Mouse (Mus musculus): ENCODE results near the gene Msantd3. TPM values are rescaled to one million over a fixed set of nuclear protein-coding genes. Genes with fewer than 3 reads are reported as not detected.

Gene Msantd3
- polyA plus RNA-seq, 1 experiment from 2014 or later: 39.5 TPM

GRCm38 (mm10) chr4:48584421-48585240 lies 44.9 kb downstream of the Msantd3 start, which contains the start of gene Tmeff1:
Gene Tmeff1 (plus strand): TSS chr4:48585174.
- no peaks in the 10 kb centered on the region for H3K27me3 ChIP-seq (ENCODE audit: control insufficient read depth, insufficient read depth, low read length)
- H3K9me3 ChIP-seq (ENCODE audit: control insufficient read depth, low read length): no peaks in the 10 kb centered on the region
- under 1% methylated on average over 48 of the region's 64 CpGs for WGBS
- peak within 1 kb of the TSS; percentile 97 for H3K9ac ChIP-seq (ENCODE audit: low read length)
- DNase-seq (ENCODE audit: low spot score): peak; percentile 83
- H3K4me1 ChIP-seq (ENCODE audit: control insufficient read depth, insufficient read depth, low read length): no peaks in the 10 kb centered on the region; the same call in 1 of the 2 replicates
- H3K4me3 ChIP-seq (ENCODE audit: low read depth, low read length): peak within 1 kb of the TSS; percentile 95
- peak; percentile 74 for ATAC-seq (ENCODE audit: insufficient number of reproducible peaks, low FRiP score, low TSS enrichment, low read depth)
- H3K4me2 ChIP-seq (ENCODE audit: low read depth, severe bottlenecking): peak within 1 kb of the TSS; percentile 52
- H3K27ac ChIP-seq (replicated peaks; ENCODE audit: low read depth, low read length): peak within 1 kb of the TSS; percentile 97
- H3K36me3 ChIP-seq (ENCODE audit: control insufficient read depth, insufficient read depth, low read length): no peaks in the 10 kb centered on the region

- H3K9ac ChIP-seq (ENCODE audit: low read length): peak overlapping the region; percentile 97
- DNase-seq (ENCODE audit: low spot score): peak; percentile 78
- no peaks in the 10 kb centered on the region; the same call in 1 of the 2 replicates for H3K4me1 ChIP-seq (ENCODE audit: control insufficient read depth, insufficient read depth, low read length)
- no peaks in the 10 kb centered on the region for H3K27me3 ChIP-seq (ENCODE audit: control insufficient read depth, insufficient read depth, low read length)
- H3K4me3 ChIP-seq (ENCODE audit: low read depth, low read length): peak overlapping the region; percentile 95
- no peaks in the 10 kb centered on the region for H3K9me3 ChIP-seq (ENCODE audit: control insufficient read depth, low read length)
- no peaks in the 10 kb centered on the region for H3K36me3 ChIP-seq (ENCODE audit: control insufficient read depth, insufficient read depth, low read length)
- peak overlapping the region; percentile 97 for H3K27ac ChIP-seq (replicated peaks; ENCODE audit: low read depth, low read length)
- ATAC-seq (ENCODE audit: insufficient number of reproducible peaks, low FRiP score, low TSS enrichment, low read depth): peak; percentile 73
- WGBS: under 1% methylated on average over 72 of the region's 92 CpGs
- peak overlapping the region; percentile 52 for H3K4me2 ChIP-seq (ENCODE audit: low read depth, severe bottlenecking)
Measured at GRCm38 (mm10) chr4:48585241-48586098, 45.7 kb downstream of the Msantd3 start.

DNA sequence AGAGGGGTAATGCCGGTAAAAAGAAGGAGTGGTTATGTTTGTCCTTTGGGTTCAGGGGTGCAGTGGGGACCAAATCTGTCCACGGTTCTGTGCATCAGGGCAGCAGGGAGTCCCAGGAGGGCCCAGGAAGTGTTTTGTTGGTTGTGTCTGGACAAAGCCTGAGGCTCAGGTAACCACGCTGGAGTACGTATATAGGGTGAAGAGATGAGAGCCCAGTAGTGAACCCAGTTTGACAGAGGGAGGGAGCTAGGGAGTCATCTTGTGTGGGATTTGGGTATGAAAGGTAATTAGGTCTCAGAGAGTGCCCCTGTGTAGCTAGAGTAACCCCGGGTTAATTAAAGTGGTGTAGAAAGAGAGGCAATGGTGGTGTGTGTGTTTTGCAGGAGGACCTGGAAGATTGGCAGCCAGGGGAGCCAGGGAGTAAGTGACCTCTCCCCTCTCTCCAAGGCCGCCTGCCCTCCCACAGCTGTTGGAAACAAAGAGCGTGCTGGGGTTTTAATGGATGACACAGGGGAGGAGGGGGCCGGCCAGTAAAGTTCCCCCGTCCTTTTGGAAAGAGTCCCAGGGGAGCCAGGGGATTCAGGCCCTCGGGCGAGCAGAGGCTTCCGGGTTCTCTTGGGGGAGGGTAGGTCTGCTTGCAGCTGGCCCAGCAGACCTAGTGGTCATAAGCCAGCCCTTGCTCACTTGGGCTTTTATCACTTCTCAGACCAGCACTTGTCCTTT lies 46.5 kb downstream of the Msantd3 start:
- Histone ChIP-seq H3K36me3 (ENCODE audit: control insufficient read depth, insufficient read depth, low read length) (no peaks in the 10 kb centered on the region), H3K27me3 (ENCODE audit: control insufficient read depth, insufficient read depth, low read length) (no peaks in the 10 kb centered on the region), H3K27ac (replicated peaks; ENCODE audit: low read depth, low read length) (peak overlapping the region; percentile 97), H3K9ac (ENCODE audit: low read length) (peak overlapping the region; percentile 97), H3K4me1 (ENCODE audit: control insufficient read depth, insufficient read depth, low read length) (no peaks in the 10 kb centered on the region; the same call in 1 of the 2 replicates), H3K4me3 (ENCODE audit: low read depth, low read length) (peak overlapping the region; percentile 95), H3K9me3 (ENCODE audit: control insufficient read depth, low read length) (no peaks in the 10 kb centered on the region), H3K4me2 (ENCODE audit: low read depth, severe bottlenecking) (peak overlapping the region; percentile 52)
- under 1% methylated on average over 12 of the region's 12 CpGs for WGBS
- ATAC-seq (ENCODE audit: insufficient number of reproducible peaks, low FRiP score, low TSS enrichment, low read depth) (peak; percentile 61), DNase-seq (ENCODE audit: low spot score) (peak; percentile 81)

DNA sequence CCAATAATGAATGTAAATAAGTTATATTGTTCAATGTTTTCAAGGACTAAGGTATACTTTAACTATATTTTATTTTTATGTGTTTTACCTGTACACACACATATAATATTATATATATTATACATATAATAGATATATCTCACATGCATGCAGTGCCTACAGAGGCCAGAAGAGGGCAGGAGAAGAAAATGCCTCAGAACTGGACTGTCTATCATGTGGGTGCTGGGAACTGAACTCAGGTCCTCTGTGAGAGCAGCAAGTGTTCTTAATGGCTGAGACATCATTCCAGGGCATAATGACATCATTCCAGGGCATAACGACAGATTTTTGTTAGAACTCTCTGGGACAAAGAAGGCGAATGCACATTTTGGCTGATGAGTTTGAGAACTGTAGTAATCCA lies 47.8 kb downstream of the Msantd3 start:
- no peak overlapping the region for H3K27ac ChIP-seq (replicated peaks; ENCODE audit: low read depth, low read length)
- H3K9ac ChIP-seq (ENCODE audit: low read length): no peak overlapping the region
- no peaks in the 10 kb centered on the region for H3K36me3 ChIP-seq (ENCODE audit: control insufficient read depth, insufficient read depth, low read length)
- H3K4me3 ChIP-seq (ENCODE audit: low read depth, low read length): no peak overlapping the region
- H3K4me2 ChIP-seq (ENCODE audit: low read depth, severe bottlenecking): no peak overlapping the region
- no peaks in the 10 kb centered on the region for H3K27me3 ChIP-seq (ENCODE audit: control insufficient read depth, insufficient read depth, low read length)
- H3K9me3 ChIP-seq (ENCODE audit: control insufficient read depth, low read length): no peaks in the 10 kb centered on the region
- DNase-seq (ENCODE audit: low spot score) (no peak), ATAC-seq (ENCODE audit: insufficient number of reproducible peaks, low FRiP score, low TSS enrichment, low read depth) (no peak)
- no peaks in the 10 kb centered on the region for H3K4me1 ChIP-seq (ENCODE audit: control insufficient read depth, insufficient read depth, low read length)
- WGBS: 94% methylated on average over 2 of the region's 2 CpGs

GRCm38 (mm10) chr4:48588576-48588975 lies 48.8 kb downstream of the Msantd3 start:
- DNase-seq (ENCODE audit: low spot score) (no peak), ATAC-seq (ENCODE audit: insufficient number of reproducible peaks, low FRiP score, low TSS enrichment, low read depth) (no peak)
- Histone ChIP-seq H3K4me2 (ENCODE audit: low read depth, severe bottlenecking) (no peak overlapping the region), H3K36me3 (ENCODE audit: control insufficient read depth, insufficient read depth, low read length) (no peaks in the 10 kb centered on the region), H3K27me3 (ENCODE audit: control insufficient read depth, insufficient read depth, low read length) (no peaks in the 10 kb centered on the region), H3K27ac (replicated peaks; ENCODE audit: low read depth, low read length) (no peak overlapping the region), H3K4me1 (ENCODE audit: control insufficient read depth, insufficient read depth, low read length) (no peaks in the 10 kb centered on the region), H3K4me3 (ENCODE audit: low read depth, low read length) (no peak overlapping the region), H3K9ac (ENCODE audit: low read length) (no peak overlapping the region), H3K9me3 (ENCODE audit: control insufficient read depth, low read length) (no peaks in the 10 kb centered on the region)
- WGBS: 87% methylated on average over 9 of the region's 9 CpGs

- H3K4me1 ChIP-seq (ENCODE audit: control insufficient read depth, insufficient read depth, low read length): no peaks in the 10 kb centered on the region
- WGBS: 86% methylated on average over 7 of the region's 7 CpGs
Measured at GRCm38 (mm10) chr4:48590862-48591261, 51.1 kb downstream of the Msantd3 start.

GRCm38 (mm10) chr4:48591390-48591789 lies 51.7 kb downstream of the Msantd3 start:
- Histone ChIP-seq H3K9me3 (ENCODE audit: control insufficient read depth, low read length) (no peaks in the 10 kb centered on the region), H3K9ac (ENCODE audit: low read length) (no peak overlapping the region), H3K36me3 (ENCODE audit: control insufficient read depth, insufficient read depth, low read length) (no peaks in the 10 kb centered on the region), H3K4me1 (ENCODE audit: control insufficient read depth, insufficient read depth, low read length) (no peaks in the 10 kb centered on the region), H3K4me3 (ENCODE audit: low read depth, low read length) (no peak overlapping the region), H3K27me3 (ENCODE audit: control insufficient read depth, insufficient read depth, low read length) (no peaks in the 10 kb centered on the region), H3K4me2 (ENCODE audit: low read depth, severe bottlenecking) (no peak overlapping the region), H3K27ac (replicated peaks; ENCODE audit: low read depth, low read length) (no peak overlapping the region)
- WGBS: 92% methylated on average over 3 of the region's 3 CpGs
- ATAC-seq (ENCODE audit: insufficient number of reproducible peaks, low FRiP score, low TSS enrichment, low read depth) (no peak), DNase-seq (ENCODE audit: low spot score) (no peak)

More at GRCm38 (mm10) chr4:48590862-48591261, 51.1 kb downstream of the Msantd3 start:
- Histone ChIP-seq H3K27me3 (ENCODE audit: control insufficient read depth, insufficient read depth, low read length) (no peaks in the 10 kb centered on the region), H3K9me3 (ENCODE audit: control insufficient read depth, low read length) (no peaks in the 10 kb centered on the region), H3K9ac (ENCODE audit: low read length) (no peak overlapping the region), H3K4me3 (ENCODE audit: low read depth, low read length) (no peak overlapping the region), H3K4me2 (ENCODE audit: low read depth, severe bottlenecking) (no peak overlapping the region), H3K36me3 (ENCODE audit: control insufficient read depth, insufficient read depth, low read length) (no peaks in the 10 kb centered on the region), H3K27ac (replicated peaks; ENCODE audit: low read depth, low read length) (no peak overlapping the region)
- ATAC-seq (ENCODE audit: insufficient number of reproducible peaks, low FRiP score, low TSS enrichment, low read depth): no peak
- no peak for DNase-seq (ENCODE audit: low spot score)

- Histone ChIP-seq H3K36me3 (ENCODE audit: control insufficient read depth, insufficient read depth, low read length) (no peaks in the 10 kb centered on the region), H3K27ac (replicated peaks; ENCODE audit: low read depth, low read length) (no peak overlapping the region), H3K9ac (ENCODE audit: low read length) (no peak overlapping the region), H3K27me3 (ENCODE audit: control insufficient read depth, insufficient read depth, low read length) (no peaks in the 10 kb centered on the region), H3K4me1 (ENCODE audit: control insufficient read depth, insufficient read depth, low read length) (no peaks in the 10 kb centered on the region), H3K4me3 (ENCODE audit: low read depth, low read length) (no peak overlapping the region), H3K9me3 (ENCODE audit: control insufficient read depth, low read length) (no peaks in the 10 kb centered on the region), H3K4me2 (ENCODE audit: low read depth, severe bottlenecking) (no peak overlapping the region)
- ATAC-seq (ENCODE audit: insufficient number of reproducible peaks, low FRiP score, low TSS enrichment, low read depth): no peak
- DNase-seq (ENCODE audit: low spot score): no peak
- WGBS: 81% methylated on average over 5 of the region's 5 CpGs
Measured at GRCm38 (mm10) chr4:48592328-48592727, 52.6 kb downstream of the Msantd3 start.
